Mouse (Mus musculus) cerebellum, postnatal 36 days (tissue): ENCODE results near the gene Lamc1.

Experiments
- DNase-seq, 2 experiments: peaks; one replicate each; pipeline ENCODE4 v3.0.0; 2021 to 2022; ENCODE audit warnings: mixed read lengths in 2 of 2

Lamc1 gene

DNA sequence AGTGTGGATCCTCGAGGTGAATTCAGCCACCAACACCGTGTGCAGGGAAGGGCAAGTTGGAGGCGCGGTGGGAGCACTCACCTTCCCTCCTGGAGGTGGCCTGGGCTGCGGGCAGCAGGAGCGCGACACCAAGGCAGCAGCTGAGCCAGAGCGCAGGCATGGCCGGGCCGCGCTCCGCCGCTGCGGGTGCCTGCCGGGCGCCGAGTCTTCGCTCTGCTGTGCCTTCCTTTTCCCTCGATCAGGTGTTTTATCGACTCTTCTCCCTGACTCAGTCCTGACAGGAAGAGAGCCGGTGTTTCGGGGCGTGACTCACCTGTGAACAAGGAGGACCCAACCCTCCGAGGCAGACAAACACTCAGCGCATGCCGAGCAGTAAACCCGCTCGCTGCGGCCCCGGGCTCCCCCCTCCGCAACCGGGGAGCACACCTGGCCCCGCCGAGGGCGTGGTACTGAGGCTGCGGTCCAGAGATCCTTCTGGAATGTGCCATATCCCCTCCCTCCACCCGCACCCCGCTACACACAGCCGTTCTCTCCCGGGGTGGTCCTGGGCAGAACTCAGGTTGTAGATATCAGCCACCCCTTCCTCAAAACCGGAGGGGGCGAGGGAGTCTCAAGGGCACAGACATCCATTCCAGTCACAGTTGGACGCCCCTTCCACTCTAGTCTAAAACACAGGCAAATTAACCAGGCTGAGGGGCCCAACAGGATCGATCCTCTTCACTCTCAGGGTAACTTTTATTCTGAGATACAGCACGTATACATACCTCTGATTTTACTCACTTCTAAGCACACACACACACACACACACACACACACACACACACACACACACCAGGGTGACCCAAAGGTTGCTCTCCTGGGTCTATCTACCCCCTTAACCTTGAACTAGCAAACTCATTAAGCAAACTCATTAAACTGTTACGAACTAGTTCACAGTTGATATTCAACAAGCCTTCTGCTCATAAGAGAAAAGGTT is 146.5 kb downstream of the Lamc1 start, which contains the start of gene Lamc2:
Lamc2 (minus strand) TSS at position 620 of the 976 bp plus-strand sequence.
- DNase-seq, result peak; percentile 35 to 36

GRCm38 (mm10) chr1:153180586-153181289 is 151.8 kb downstream of the Lamc1 start:
- DNase-seq, result peak in 1 of 2 experiments; percentile 24

DNA sequence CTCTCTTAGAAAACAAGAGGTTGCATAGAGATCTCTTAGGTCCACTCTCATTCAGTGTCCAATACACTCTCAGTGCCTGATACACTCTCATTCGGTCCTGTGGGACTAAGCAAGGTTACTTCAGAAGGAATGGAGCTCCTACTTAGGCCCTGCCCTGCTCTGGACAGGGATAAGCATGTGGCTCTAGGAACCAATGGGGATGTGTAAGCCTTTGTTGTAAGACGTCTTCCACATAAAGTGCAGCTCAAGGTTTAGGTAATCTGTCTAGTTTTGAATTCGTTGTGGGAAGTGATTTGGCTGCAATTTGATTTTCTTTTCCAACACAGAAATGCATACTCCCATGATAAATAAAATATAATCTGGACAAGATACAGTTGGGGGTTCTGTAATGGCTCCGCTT is 152.4 kb downstream of the Lamc1 start:
- no peak for DNase-seq

- DNase-seq, result peak; percentile 76 to 86
Measured at GRCm38 (mm10) chr1:153174801-153175200, 157.8 kb downstream of the Lamc1 start.

DNA sequence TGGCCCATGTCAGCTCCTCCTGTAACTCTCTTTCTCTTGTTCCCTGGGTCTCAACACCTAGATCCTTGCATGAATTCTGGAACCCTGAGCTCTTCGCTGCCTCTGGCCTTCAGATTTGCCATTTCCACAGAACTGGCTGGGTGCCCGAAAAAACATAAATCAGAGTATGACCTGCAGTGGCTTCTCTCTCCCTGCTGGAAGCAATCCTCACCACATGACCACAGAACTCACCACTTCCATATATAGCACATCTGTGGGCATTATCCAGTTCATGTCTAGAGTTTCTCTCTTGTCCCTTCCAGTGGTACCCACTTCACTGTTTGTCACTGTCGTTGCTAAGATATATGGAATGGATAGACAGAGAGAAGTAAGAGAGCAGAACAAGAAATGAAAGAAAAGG is 159.3 kb downstream of the Lamc1 start:
- DNase-seq, result no peak

DNA sequence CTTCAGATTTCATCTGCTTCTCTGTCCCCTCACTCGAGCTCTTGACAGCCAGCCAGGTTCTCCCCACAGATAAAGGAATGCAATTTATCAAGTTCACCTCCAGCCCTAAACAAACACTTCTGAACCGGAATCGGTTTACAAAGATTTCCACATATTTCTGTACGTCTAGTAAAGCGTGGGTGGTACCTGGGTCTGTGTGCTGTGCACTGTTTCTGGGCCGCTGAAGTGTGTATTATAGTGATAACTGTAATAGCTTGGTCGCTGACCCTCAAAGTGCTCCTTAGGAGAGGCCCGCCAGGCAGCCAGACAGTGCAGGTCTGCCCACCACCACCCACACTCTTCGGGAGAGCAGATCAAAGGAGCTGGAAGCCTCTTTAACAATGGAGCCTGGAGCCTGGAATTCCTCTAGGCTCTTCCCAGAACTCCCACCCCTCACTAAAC is 160.3 kb downstream of the Lamc1 start:
- DNase-seq, result no peak

DNA sequence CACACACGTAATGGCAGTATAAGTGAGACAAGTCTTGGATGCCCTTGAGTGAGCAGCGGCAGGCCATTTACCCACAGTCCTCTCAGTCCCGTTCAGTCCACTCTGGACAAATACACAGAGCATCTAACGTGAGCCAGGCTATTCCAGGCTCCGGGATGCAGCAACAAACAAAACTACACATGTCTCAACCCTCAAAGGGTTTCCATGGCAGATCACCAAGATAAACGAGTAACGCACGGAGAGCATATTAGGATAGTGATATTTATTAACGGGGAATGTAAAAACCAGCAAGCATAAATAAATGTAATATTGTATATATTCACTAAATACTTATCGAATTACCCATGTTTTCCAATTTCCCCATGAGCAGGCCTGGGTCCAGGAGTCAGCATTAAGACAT is 161.6 kb downstream of the Lamc1 start:
- no peak for DNase-seq
